Mouse (Mus musculus) monocyte, adult 59 days (primary cell): Measurements from ENCODE around the gene Vcam1. TPM values are rescaled to one million over a fixed set of nuclear protein-coding genes. Genes with fewer than 3 reads are reported as not detected.

Experiments
- total RNA-seq, 2 experiments: library from RNA; stranded (reverse); gene quantifications; one replicate each; pipeline ENCODE4 v1.2.4; 2023

Vcam1 gene
- 100 to 1,000 TPM; 534 to 567 TPM for total RNA-seq

GRCm38 (mm10) chr3:116129259-116129738 lies at the start of gene Vcam1:
Gene Vcam1 (minus strand): TSS chr3:116129688.

Other genes with a start within 250 kb of the Vcam1 start
- 10 to 100 TPM in 1 of 2 experiments, 1 to 10 TPM in 1; 8.3 to 16.0 TPM for gene Dph5, start 241.9 kb downstream of the Vcam1 start, total RNA-seq
- gene Slc30a7, start 122.3 kb downstream of the Vcam1 start, total RNA-seq, result 10 to 100 TPM; 42.5 to 43.3 TPM
- 1 to 10 TPM; 5.6 to 7.6 TPM for gene Extl2, start 122.2 kb downstream of the Vcam1 start, total RNA-seq
- under 1 TPM in 1 of 2 experiments, not detected in 1; 0.18 TPM for gene Gpr88, start 123.8 kb upstream of the Vcam1 start, total RNA-seq